In the genomic region with DNA sequence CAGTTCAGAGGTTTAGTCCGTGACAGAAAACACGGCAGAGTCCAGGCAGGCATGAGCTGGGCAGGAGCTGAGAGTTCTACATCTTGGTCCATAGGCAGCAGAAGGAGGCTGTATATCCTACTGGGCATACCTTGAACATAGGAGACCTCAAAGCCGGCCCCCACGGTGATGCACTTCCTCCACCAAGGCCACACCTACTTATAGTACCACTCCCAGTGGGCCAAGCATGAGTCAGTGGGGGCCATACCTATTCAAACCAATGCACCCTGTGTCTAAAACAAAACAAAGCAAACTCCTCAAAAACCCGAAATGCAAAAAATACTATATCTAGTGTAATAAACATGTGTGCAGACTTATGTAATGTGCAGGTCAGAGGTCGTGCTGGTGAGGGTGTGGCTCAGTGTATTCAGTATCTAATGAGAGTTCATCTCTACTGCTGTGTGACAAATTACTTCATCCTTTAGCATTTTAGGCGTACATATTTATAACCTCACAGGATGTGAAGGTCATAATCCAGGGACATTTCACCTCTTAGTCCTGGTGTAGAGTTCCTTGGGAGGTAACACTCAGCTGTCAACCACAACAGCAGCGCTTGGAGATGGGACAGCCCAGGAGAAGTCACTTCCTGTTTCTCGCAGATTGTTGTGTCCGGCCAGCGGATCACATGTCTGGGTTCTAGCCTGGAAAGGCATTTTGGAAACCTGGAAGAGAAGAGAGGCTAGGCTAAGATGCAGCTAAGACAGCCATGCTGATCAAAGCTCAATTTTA, we compare ENCODE assay signal across 9 mouse cellular contexts. TPM values are rescaled to one million over a fixed set of nuclear protein-coding genes. Genes with fewer than 3 reads are reported as not detected.
DNase-seq lines count a peak whose midpoint lies in the region; ATAC-seq and TF ChIP-seq lines count a peak whose summit lies in the region.
"Had no signal": no experiment of that assay in that cellular context is flagged by ENCODE, and none has a peak within 500 bp of the region (broad histone marks: within the 10 kb centered on the region; RNA-seq: fewer than 3 reads in every experiment).

No protein-coding gene starts in this region.

- H3K4me1 ChIP-seq in lung, embryonic 15.5 days = peaks cover 18% of the 10 kb centered on the region
- no peaks in the 10 kb centered on the region; the same call in 1 of the 2 replicates for H3K4me1 ChIP-seq in lung, adult 2 months (ENCODE audit: control insufficient read depth, insufficient read depth, low read length)
- peaks cover 6% of the 10 kb centered on the region; the same call in 1 of the 2 replicates for H3K4me1 ChIP-seq in embryonic facial prominence, embryonic 15.5 days
- peaks cover 13% of the 10 kb centered on the region for H3K4me1 ChIP-seq in intestine, embryonic 14.5 days (replicated peaks; ENCODE audit: control insufficient read depth, insufficient read depth, low read length)
- H3K4me1 ChIP-seq in neural tube, embryonic 15.5 days = no peaks in the 10 kb centered on the region

- H3K4me3 ChIP-seq in lung, embryonic 15.5 days = 0 out of 2 replicates have a peak overlapping the region, but pooled peaks have one; percentile 14
- H3K4me3 ChIP-seq in lung, adult 2 months (replicated peaks; ENCODE audit: extremely low read depth, low read depth, low read length) = no peak overlapping the region
- no peak overlapping the region for H3K4me3 ChIP-seq in embryonic facial prominence, embryonic 15.5 days (replicated peaks)
- no peak overlapping the region for H3K4me3 ChIP-seq in intestine, embryonic 14.5 days (ENCODE audit: low read depth, low read length)
- H3K4me3 ChIP-seq in neural tube, embryonic 15.5 days (replicated peaks) = no peak overlapping the region

- H3K27ac ChIP-seq in lung, embryonic 15.5 days = peak overlapping the region; percentile 67
- no peak overlapping the region for H3K27ac ChIP-seq in embryonic facial prominence, embryonic 15.5 days (replicated peaks)
- no peak overlapping the region for H3K27ac ChIP-seq in intestine, embryonic 14.5 days (ENCODE audit: low read depth)
- no peak overlapping the region for H3K27ac ChIP-seq in neural tube, embryonic 15.5 days (replicated peaks)

- H3K4me2 ChIP-seq in lung, embryonic 15.5 days = peak overlapping the region; percentile 45
- H3K4me2 ChIP-seq in embryonic facial prominence, embryonic 15.5 days (replicated peaks) = peak overlapping the region; percentile 17; the same call in 1 of the 2 replicates
- 0 out of 2 replicates have a peak overlapping the region, but pooled peaks have one; percentile 30 for H3K4me2 ChIP-seq in intestine, embryonic 14.5 days (ENCODE audit: low read length)
- peak overlapping the region; percentile 16 for H3K4me2 ChIP-seq in neural tube, embryonic 15.5 days

- H3K27me3 ChIP-seq in lung, embryonic 15.5 days = no peaks in the 10 kb centered on the region
- H3K27me3 ChIP-seq in embryonic facial prominence, embryonic 15.5 days = no peaks in the 10 kb centered on the region
- no peaks in the 10 kb centered on the region for H3K27me3 ChIP-seq in intestine, embryonic 14.5 days (replicated peaks; ENCODE audit: control insufficient read depth, insufficient read depth, low read length)
- H3K27me3 ChIP-seq in neural tube, embryonic 15.5 days (replicated peaks) = no peaks in the 10 kb centered on the region
- H3K27me3 ChIP-seq: Patski had no signal

- no peak overlapping the region for H3K9ac ChIP-seq in lung, embryonic 15.5 days
- H3K9ac ChIP-seq in embryonic facial prominence, embryonic 15.5 days = no peak overlapping the region
- no peak overlapping the region for H3K9ac ChIP-seq in intestine, embryonic 14.5 days (ENCODE audit: low read length)
- no peak overlapping the region for H3K9ac ChIP-seq in neural tube, embryonic 15.5 days (replicated peaks)

- no peak for DNase-seq in lung, adult 2 months
- no peak for DNase-seq in intestine, embryonic 14.5 days (ENCODE audit: low spot score)
- no peak for DNase-seq in adrenal gland, postnatal 36 days
- no peak for DNase-seq in cerebellum, adult 11 months
- DNase-seq in cerebellum, adult 9-11 months = no peak

- no peak for TF ChIP-seq POLR2A in lung, adult 2 months (IDR thresholded peaks at IDR 0.05; ENCODE audit: borderline replicate concordance, extremely low read depth, low read depth, low read length)

- no peaks in the 10 kb centered on the region for H3K9me3 ChIP-seq in lung, embryonic 15.5 days
- H3K9me3 ChIP-seq in embryonic facial prominence, embryonic 15.5 days (replicated peaks) = no peaks in the 10 kb centered on the region
- H3K9me3 ChIP-seq in intestine, embryonic 14.5 days (ENCODE audit: control insufficient read depth, low read length) = no peaks in the 10 kb centered on the region
- no peaks in the 10 kb centered on the region for H3K9me3 ChIP-seq in neural tube, embryonic 15.5 days (replicated peaks)

- H3K36me3 ChIP-seq in lung, embryonic 15.5 days = peaks cover 20% of the 10 kb centered on the region
- peaks cover 30% of the 10 kb centered on the region for H3K36me3 ChIP-seq in embryonic facial prominence, embryonic 15.5 days
- peaks cover 54% of the 10 kb centered on the region for H3K36me3 ChIP-seq in intestine, embryonic 14.5 days (ENCODE audit: control insufficient read depth, insufficient read depth, low read length)
- peaks cover 32% of the 10 kb centered on the region for H3K36me3 ChIP-seq in neural tube, embryonic 15.5 days

- 51% methylated on average over 11 of the region's 11 CpGs for WGBS in lung, embryonic 15.5 days
- 55% methylated on average over 11 of the region's 11 CpGs for WGBS in lung, adult 2 months
- 65% methylated on average over 11 of the region's 11 CpGs for WGBS in embryonic facial prominence, embryonic 15.5 days
- 64% methylated on average over 11 of the region's 11 CpGs for WGBS in intestine, embryonic 14.5 days
- 75% methylated on average over 11 of the region's 11 CpGs for WGBS in neural tube, embryonic 15.5 days

- no peak for TF ChIP-seq CTCF in lung, adult 2 months (IDR thresholded peaks at IDR 0.05; ENCODE audit: insufficient read depth, low read length)

- peak; percentile 68; the same call in 1 of the 2 replicates for ATAC-seq in lung, embryonic 15.5 days (ENCODE audit: borderline replicate concordance, extremely low read depth, low FRiP score, low TSS enrichment)
- ATAC-seq in embryonic facial prominence, embryonic 15.5 days (ENCODE audit: insufficient number of reproducible peaks, low FRiP score, low TSS enrichment, low read depth) = no peak
- ATAC-seq in intestine, embryonic 14.5 days (replicated peaks; ENCODE audit: low FRiP score, low TSS enrichment, low read depth) = peak; percentile 51
- ATAC-seq in neural tube, embryonic 15.5 days (ENCODE audit: low FRiP score) = no peak
- ATAC-seq: Patski had no signal

RNA-seq across cellular contexts. Expression of a gene that starts 22.7 kb away (rescaled TPM):
- 33.0 and 35.6 TPM in 2 replicates for polyA plus RNA-seq in lung, embryonic 15.5 days (2015; fragmentation: Nextera tagmentation; extraction: Ambion mirVana)
- polyA plus RNA-seq in lung, adult 2 months (2012; rRNA removed) = 11.5 and 12.0 TPM in 2 replicates
- 24.5 and 25.2 TPM in 2 replicates for polyA plus RNA-seq in embryonic facial prominence, embryonic 15.5 days (2015; fragmentation: Nextera tagmentation; extraction: Ambion mirVana)
- polyA plus RNA-seq in intestine, embryonic 14.5 days (2014; fragmentation: Nextera tagmentation; extraction: Ambion mirVana) = 44.6 and 46.5 TPM in 2 replicates
- 26.9 and 29.6 TPM in 2 replicates for polyA plus RNA-seq in neural tube, embryonic 15.5 days (2015; fragmentation: Nextera tagmentation; extraction: Ambion mirVana)
- 10 to 100 TPM; 57.9 to 79.4 TPM for total RNA-seq in adrenal gland, postnatal 36 days (2021)

RNA-seq across cellular contexts. Expression of a gene that starts 46.6 kb away (rescaled TPM):
- 2.3 TPM in 2 replicates for polyA plus RNA-seq in lung, embryonic 15.5 days (2015; fragmentation: Nextera tagmentation; extraction: Ambion mirVana)
- 7.5 and 15.3 TPM in 2 replicates for polyA plus RNA-seq in lung, adult 2 months (2012; rRNA removed)
- 2.2 and 3.3 TPM in 2 replicates for polyA plus RNA-seq in embryonic facial prominence, embryonic 15.5 days (2015; fragmentation: Nextera tagmentation; extraction: Ambion mirVana)
- polyA plus RNA-seq in intestine, embryonic 14.5 days (2014; fragmentation: Nextera tagmentation; extraction: Ambion mirVana) = 4.6 and 4.9 TPM in 2 replicates
- polyA plus RNA-seq in neural tube, embryonic 15.5 days (2015; fragmentation: Nextera tagmentation; extraction: Ambion mirVana) = 3.4 and 4.6 TPM in 2 replicates
- total RNA-seq in adrenal gland, postnatal 36 days (2021) = 10 to 100 TPM; 26.9 to 31.0 TPM

Comparison
In these comparisons a context has a peak if more than half of its experiments do, and no peak if none do; other contexts are left out.
1. ATAC-seq: peak in lung, embryonic 15.5 days (single experiment) and intestine, embryonic 14.5 days (single experiment); none in embryonic facial prominence, embryonic 15.5 days (single experiment) and neural tube, embryonic 15.5 days (single experiment).
2. Peak in every context shown above with its lines, with median percentiles within 50 percentile points of each other: H3K4me2 ChIP-seq.